In genomic region chr2:128318956-128319355, GRCm38 (mm10) we compare ENCODE assay signal across 12 mouse cellular contexts.
DNase-seq lines count a peak whose midpoint lies in the region; ATAC-seq lines count a peak whose summit lies in the region.
"Had no signal": no experiment of that assay in that cellular context is flagged by ENCODE, and none has a peak within 500 bp of the region (broad histone marks: within the 10 kb centered on the region; RNA-seq: fewer than 3 reads in every experiment).

No protein-coding gene starts in this region.

- H3K27ac ChIP-seq in heart, embryonic 13.5 days (replicated peaks) = no peak overlapping the region
- H3K27ac ChIP-seq: liver, embryonic 14.5 days had no signal

- no peaks in the 10 kb centered on the region for H3K27me3 ChIP-seq in heart, embryonic 13.5 days (replicated peaks)

- no peak overlapping the region for H3K4me2 ChIP-seq in heart, embryonic 13.5 days

- WGBS in heart, embryonic 13.5 days = 34% methylated on average over 5 of the region's 5 CpGs

- ATAC-seq in heart, embryonic 13.5 days (ENCODE audit: extremely low read depth, insufficient number of reproducible peaks, low FRiP score, low TSS enrichment) = no peak
- ATAC-seq in monocyte, adult 5-6 weeks (replicated peaks; ENCODE audit: insufficient number of reproducible peaks, low FRiP score, low TSS enrichment, poor library complexity, severe bottlenecking) = peak; percentile 51; the same call in 1 of the 2 replicates

- H3K4me3 ChIP-seq in heart, embryonic 13.5 days = no peak overlapping the region
- H3K4me3 ChIP-seq: erythroblast, embryonic 14.5 days had no signal

- peak overlapping the region; percentile 24; the same call in 1 of the 2 replicates for H3K9ac ChIP-seq in heart, embryonic 13.5 days
- H3K9ac ChIP-seq: liver, embryonic 14.5 days had no signal

- intact Hi-C loops in gastrocnemius, postnatal 36 days (cut with DNase I) = no loop called here

- H3K36me3 ChIP-seq in heart, embryonic 13.5 days = no peaks in the 10 kb centered on the region

- DNase-seq in gastrocnemius, adult 8-10 months (ENCODE audit: low spot score in 2 of 2) = peak; percentile 35 to 50
- DNase-seq in gastrocnemius, postnatal 36 days = no peak
- peak; percentile 56 for DNase-seq in CD4-positive helper T cell, adult 2 months (ENCODE audit: low read depth, low spot score)
- no peak for DNase-seq in spleen, adult 18-20 months
- no peak for DNase-seq in urinary bladder, adult 2 months (ENCODE audit: low spot score)
- DNase-seq in cerebellum, adult 9-11 months = no peak
- DNase-seq: adrenal gland, adult 8-10 months; cerebellum, adult 11 months had no signal

- H3K4me1 ChIP-seq in heart, embryonic 13.5 days = peaks cover 46% of the 10 kb centered on the region

- no peaks in the 10 kb centered on the region for H3K9me3 ChIP-seq in heart, embryonic 13.5 days

Comparison
In these comparisons a context has a peak if more than half of its experiments do, and no peak if none do; other contexts are left out.
1. DNase-seq: peak in gastrocnemius, adult 8-10 months (2 of 2) and CD4-positive helper T cell, adult 2 months (single experiment); none in gastrocnemius, postnatal 36 days (0 of 2), spleen, adult 18-20 months (0 of 2), urinary bladder, adult 2 months (single experiment) and cerebellum, adult 9-11 months (single experiment).